Mouse (Mus musculus): Measurements from ENCODE around the gene Tomm22. TPM values are rescaled to one million over a fixed set of nuclear protein-coding genes. Genes with fewer than 3 reads are reported as not detected.

Gene Tomm22
- 217 and 238 TPM in 2 replicates for polyA plus RNA-seq (2016; fragmentation: Nextera tagmentation; extraction: Ambion mirVana)

DNA sequence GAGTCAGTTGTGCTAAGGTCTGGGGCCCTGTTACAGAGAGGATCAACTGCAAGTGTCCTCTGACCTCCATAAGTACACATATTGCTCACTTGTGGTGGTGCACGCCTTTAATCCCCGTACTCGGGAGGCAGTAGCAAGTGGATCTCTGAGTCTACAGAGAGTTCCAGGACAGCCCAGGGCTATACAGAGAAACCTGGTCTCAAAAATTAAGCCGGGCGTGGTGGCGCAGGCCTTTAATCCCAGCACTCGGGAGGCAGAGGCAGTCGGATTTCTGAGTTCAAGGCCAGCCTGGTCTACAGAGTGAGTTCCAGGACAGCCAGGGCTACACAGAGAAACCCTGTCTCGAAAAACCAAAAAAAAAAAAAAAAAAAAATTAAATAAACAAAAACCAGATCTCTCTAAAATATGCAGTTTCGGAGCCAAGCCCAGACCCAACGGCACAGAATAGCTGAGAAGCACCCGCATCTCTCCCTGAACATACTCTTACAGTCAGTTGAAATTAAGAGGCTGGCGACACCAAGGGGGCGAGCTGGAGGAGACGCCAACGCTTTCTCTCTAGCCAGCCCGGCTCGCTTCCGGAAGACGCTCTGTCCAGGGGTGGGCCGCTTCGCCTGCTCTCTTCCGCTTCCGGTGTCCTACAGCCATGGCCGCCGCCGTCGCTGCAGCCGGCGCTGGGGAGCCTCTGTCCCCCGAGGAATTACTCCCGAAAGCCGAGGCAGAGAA is at the start of gene Tomm22:
Gene Tomm22, plus strand, starts transcription at position 613 of the 723 bp plus-strand sequence.
- peaks cover 6% of the 10 kb centered on the region for H3K4me1 ChIP-seq (replicated peaks)
- WGBS, result 22% methylated on average over 33 of the region's 33 CpGs
- H3K9ac ChIP-seq (replicated peaks), result peak within 1 kb of the TSS; percentile 89
- H3K9me3 ChIP-seq, result no peaks in the 10 kb centered on the region
- H3K27me3 ChIP-seq, result no peaks in the 10 kb centered on the region
- ATAC-seq (ENCODE audit: insufficient number of reproducible peaks, insufficient read depth, low FRiP score, low TSS enrichment, low read depth), result peak; percentile 98
- peak within 1 kb of the TSS; percentile 96 for H3K4me3 ChIP-seq (replicated peaks)
- H3K27ac ChIP-seq, result peak within 1 kb of the TSS; percentile 67; the same call in 1 of the 2 replicates
- H3K4me2 ChIP-seq, result peak within 1 kb of the TSS; percentile 67
- H3K36me3 ChIP-seq, result peaks cover 58% of the 10 kb centered on the region

DNA sequence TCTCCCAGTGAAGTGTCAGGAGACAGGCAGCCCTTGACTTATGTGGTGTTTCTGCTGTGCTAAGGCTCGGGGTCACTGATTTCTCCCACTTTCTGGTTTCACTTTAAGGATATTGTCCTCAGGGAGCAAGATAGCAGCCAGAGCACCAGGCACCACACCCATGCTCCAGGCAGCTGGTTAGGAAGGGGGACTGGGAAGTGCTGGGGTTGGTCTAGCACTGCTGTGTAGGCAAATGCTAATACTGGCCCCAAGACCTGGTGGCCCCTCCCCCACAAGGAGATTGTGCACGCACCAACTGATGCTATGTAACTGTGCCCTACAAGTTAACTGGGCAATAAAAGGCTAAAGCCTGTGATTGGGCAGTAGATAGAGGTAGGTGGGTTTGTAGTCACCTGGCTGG is 40.2 kb upstream of the Tomm22 start:
- Histone ChIP-seq H3K27me3 (no peaks in the 10 kb centered on the region), H3K4me3 (replicated peaks) (no peak overlapping the region), H3K4me2 (no peak overlapping the region), H3K36me3 (peaks cover 70% of the 10 kb centered on the region), H3K9ac (replicated peaks) (no peak overlapping the region), H3K4me1 (replicated peaks) (no peaks in the 10 kb centered on the region), H3K27ac (no peak overlapping the region), H3K9me3 (no peaks in the 10 kb centered on the region)
- WGBS, result 48% methylated on average over 2 of the region's 2 CpGs
- no peak for ATAC-seq (ENCODE audit: insufficient number of reproducible peaks, insufficient read depth, low FRiP score, low TSS enrichment, low read depth)

GRCm38 (mm10) chr15:79641135-79641817 is 29.4 kb upstream of the Tomm22 start:
- Histone ChIP-seq H3K4me1 (replicated peaks) (no peaks in the 10 kb centered on the region), H3K36me3 (peaks cover 32% of the 10 kb centered on the region), H3K27ac (no peak overlapping the region), H3K9me3 (no peaks in the 10 kb centered on the region), H3K9ac (replicated peaks) (no peak overlapping the region), H3K4me2 (no peak overlapping the region), H3K27me3 (no peaks in the 10 kb centered on the region), H3K4me3 (replicated peaks) (no peak overlapping the region)
- ATAC-seq (ENCODE audit: insufficient number of reproducible peaks, insufficient read depth, low FRiP score, low TSS enrichment, low read depth), result no peak
- 71% methylated on average over 12 of the region's 12 CpGs for WGBS

GRCm38 (mm10) chr15:79645483-79645882 is 25.2 kb upstream of the Tomm22 start:
- H3K4me2 ChIP-seq, result no peak overlapping the region
- WGBS, result 81% methylated on average over 2 of the region's 2 CpGs

DNA sequence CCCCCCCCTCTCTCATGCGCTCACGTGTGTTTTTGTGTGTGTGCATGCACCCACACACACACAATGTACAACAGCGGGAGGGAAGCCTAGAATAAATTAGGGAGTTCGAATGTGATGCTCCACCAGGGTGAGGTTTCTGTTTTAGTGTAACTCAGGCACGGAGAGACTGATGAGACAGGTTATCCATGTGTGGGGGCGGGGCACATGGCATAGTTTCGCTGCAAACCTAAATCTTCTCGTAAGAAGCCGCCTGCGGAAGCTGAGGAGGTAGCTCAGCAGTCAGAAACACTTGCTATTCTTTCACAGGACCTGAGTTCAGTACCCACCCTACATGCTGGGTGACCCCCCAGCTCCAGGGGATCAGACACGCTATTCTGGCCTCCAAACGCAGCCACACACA is 22.5 kb upstream of the Tomm22 start:
- H3K9ac ChIP-seq (replicated peaks), result 0 out of 2 replicates have a peak overlapping the region, but pooled peaks have one; percentile 12
- no peak for ATAC-seq (ENCODE audit: insufficient number of reproducible peaks, insufficient read depth, low FRiP score, low TSS enrichment, low read depth)
- peaks cover 21% of the 10 kb centered on the region for H3K36me3 ChIP-seq
- H3K4me3 ChIP-seq (replicated peaks), result no peak overlapping the region
- no peaks in the 10 kb centered on the region for H3K27me3 ChIP-seq
- no peaks in the 10 kb centered on the region for H3K9me3 ChIP-seq
- no peak overlapping the region for H3K27ac ChIP-seq
- H3K4me2 ChIP-seq, result no peak overlapping the region
- H3K4me1 ChIP-seq (replicated peaks), result no peaks in the 10 kb centered on the region
- 87% methylated on average over 12 of the region's 12 CpGs for WGBS

More at GRCm38 (mm10) chr15:79645483-79645882, 25.2 kb upstream of the Tomm22 start:
- ATAC-seq (ENCODE audit: insufficient number of reproducible peaks, insufficient read depth, low FRiP score, low TSS enrichment, low read depth), result no peak
- H3K9ac ChIP-seq (replicated peaks), result no peak overlapping the region
- peaks cover 23% of the 10 kb centered on the region for H3K36me3 ChIP-seq
- no peaks in the 10 kb centered on the region for H3K4me1 ChIP-seq (replicated peaks)
- no peak overlapping the region for H3K4me3 ChIP-seq (replicated peaks)
- H3K9me3 ChIP-seq, result no peaks in the 10 kb centered on the region
- no peaks in the 10 kb centered on the region for H3K27me3 ChIP-seq
- no peak overlapping the region for H3K27ac ChIP-seq

DNA sequence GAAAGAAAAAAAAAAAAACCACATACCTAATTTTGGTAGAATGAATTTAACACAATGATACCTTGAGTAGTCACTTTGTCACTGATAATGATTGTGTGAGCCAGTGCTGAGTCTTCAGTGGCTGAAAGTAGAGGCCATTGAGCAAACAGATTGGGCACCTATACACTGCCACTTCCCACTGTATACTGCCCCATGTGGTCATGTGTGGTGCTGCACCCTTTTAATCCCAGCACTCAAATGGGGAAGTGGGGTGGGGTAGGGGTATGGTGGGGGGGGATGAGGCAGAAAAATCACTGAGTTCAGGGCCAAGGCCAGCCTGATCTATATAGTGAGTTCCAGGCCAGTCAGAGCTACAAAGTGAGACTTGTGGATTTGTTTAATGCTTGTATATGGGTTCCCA is 20.1 kb upstream of the Tomm22 start:
- Histone ChIP-seq H3K4me3 (replicated peaks) (no peak overlapping the region), H3K4me1 (replicated peaks) (no peaks in the 10 kb centered on the region), H3K9ac (replicated peaks) (no peak overlapping the region), H3K27me3 (no peaks in the 10 kb centered on the region), H3K36me3 (peaks cover 16% of the 10 kb centered on the region), H3K9me3 (no peaks in the 10 kb centered on the region), H3K27ac (no peak overlapping the region), H3K4me2 (no peak overlapping the region)
- no peak for ATAC-seq (ENCODE audit: insufficient number of reproducible peaks, insufficient read depth, low FRiP score, low TSS enrichment, low read depth)

DNA sequence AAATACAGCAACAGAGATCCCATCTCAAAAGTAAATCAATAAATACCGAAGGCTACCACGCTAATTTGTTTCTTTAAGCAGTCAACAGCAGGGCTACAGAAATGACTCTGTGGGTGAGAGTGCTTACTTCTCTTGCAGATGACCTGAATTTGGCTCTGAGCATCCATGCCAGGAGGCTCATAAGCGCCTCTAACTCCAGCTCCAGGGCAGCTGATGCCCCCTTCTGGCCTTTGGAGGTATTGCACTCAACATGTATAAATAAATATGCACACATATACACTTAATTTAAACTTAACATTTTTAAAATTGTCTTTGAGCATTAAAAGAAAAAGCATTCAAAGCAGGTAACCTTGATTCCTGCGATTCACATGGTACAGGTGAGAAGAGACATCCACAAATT is 19.2 kb upstream of the Tomm22 start:
- H3K4me3 ChIP-seq (replicated peaks), result no peak overlapping the region
- no peaks in the 10 kb centered on the region for H3K27me3 ChIP-seq
- no peaks in the 10 kb centered on the region for H3K9me3 ChIP-seq
- peaks cover 16% of the 10 kb centered on the region for H3K36me3 ChIP-seq
- H3K4me2 ChIP-seq, result no peak overlapping the region
- H3K27ac ChIP-seq, result no peak overlapping the region
- no peak for ATAC-seq (ENCODE audit: insufficient number of reproducible peaks, insufficient read depth, low FRiP score, low TSS enrichment, low read depth)
- H3K9ac ChIP-seq (replicated peaks), result no peak overlapping the region
- 79% methylated on average over 4 of the region's 4 CpGs for WGBS
- no peaks in the 10 kb centered on the region for H3K4me1 ChIP-seq (replicated peaks)

- Histone ChIP-seq H3K27me3 (no peaks in the 10 kb centered on the region), H3K36me3 (peaks cover 3% of the 10 kb centered on the region; the same call in 1 of the 2 replicates)
- WGBS, result 95% methylated on average over 14 of the region's 14 CpGs
Observed at GRCm38 (mm10) chr15:79656451-79656850, 14.2 kb upstream of the Tomm22 start.

GRCm38 (mm10) chr15:79657837-79658530 is 12.7 kb upstream of the Tomm22 start:
- H3K4me2 ChIP-seq, result peak overlapping the region; percentile 91
- peaks cover 17% of the 10 kb centered on the region; the same call in 1 of the 2 replicates for H3K36me3 ChIP-seq
- peaks cover 4% of the 10 kb centered on the region; the same call in 1 of the 2 replicates for H3K9me3 ChIP-seq
- no peaks in the 10 kb centered on the region for H3K27me3 ChIP-seq
- ATAC-seq (ENCODE audit: insufficient number of reproducible peaks, insufficient read depth, low FRiP score, low TSS enrichment, low read depth), result no peak
- WGBS, result 5% methylated on average over 16 of the region's 16 CpGs
- peaks cover 6% of the 10 kb centered on the region for H3K4me1 ChIP-seq (replicated peaks)
- H3K4me3 ChIP-seq (replicated peaks), result peak overlapping the region; percentile 75
- peak overlapping the region; percentile 94 for H3K27ac ChIP-seq
- peak overlapping the region; percentile 76 for H3K9ac ChIP-seq (replicated peaks)

More at GRCm38 (mm10) chr15:79656451-79656850, 14.2 kb upstream of the Tomm22 start:
- H3K4me3 ChIP-seq (replicated peaks), result no peak overlapping the region
- H3K4me2 ChIP-seq, result no peak overlapping the region
- 0 out of 2 replicates have a peak, but pooled peaks cover 2% of the 10 kb centered on the region for H3K9me3 ChIP-seq
- H3K27ac ChIP-seq, result no peak overlapping the region
- no peak for ATAC-seq (ENCODE audit: insufficient number of reproducible peaks, insufficient read depth, low FRiP score, low TSS enrichment, low read depth)
- peaks cover 6% of the 10 kb centered on the region for H3K4me1 ChIP-seq (replicated peaks)
- no peak overlapping the region for H3K9ac ChIP-seq (replicated peaks)

DNA sequence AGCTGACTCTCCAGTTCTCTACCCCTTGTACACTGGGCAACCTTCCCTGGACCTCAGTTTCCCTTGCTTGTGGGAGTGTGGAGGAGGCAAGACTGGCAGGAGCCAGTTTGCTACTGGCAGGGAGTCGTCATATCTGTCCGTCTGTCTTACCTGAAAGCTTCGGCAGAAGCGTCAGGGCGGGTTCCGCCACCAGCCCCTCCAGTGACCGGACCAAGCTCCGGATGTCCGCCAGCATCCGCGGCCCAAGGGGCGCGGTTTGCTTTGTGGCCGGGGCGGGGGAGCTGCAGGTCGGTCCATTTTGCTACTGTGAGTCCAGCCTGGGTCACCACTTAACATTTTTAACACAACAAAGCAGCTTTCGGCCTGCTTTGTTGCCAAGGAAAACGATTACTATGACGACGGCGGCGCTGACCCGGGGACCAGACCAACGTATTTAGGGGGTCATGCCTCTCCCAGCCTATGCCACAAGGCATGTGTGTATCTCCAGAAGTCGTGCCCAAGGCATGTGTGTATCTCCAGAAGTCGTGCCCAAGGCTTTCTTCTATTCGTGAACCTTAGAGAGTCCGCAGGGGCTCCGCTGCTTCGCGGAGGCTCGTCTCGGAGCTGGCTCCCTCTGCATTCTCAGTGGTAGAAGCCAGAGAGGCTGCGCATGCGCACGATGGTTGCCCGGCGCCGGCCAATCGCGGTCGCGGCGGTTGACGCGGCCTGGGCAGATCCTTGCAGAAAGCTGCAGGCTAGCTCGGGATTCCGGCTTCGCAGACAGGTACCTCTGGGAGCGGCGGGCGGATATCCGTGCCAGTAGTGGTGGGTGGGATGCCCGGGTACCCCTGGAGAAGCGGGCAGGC is 11.9 kb upstream of the Tomm22 start, which contains the start of the genes Fam227a and Cby1:
Gene Fam227a, minus strand, starts transcription at position 426 of the 845 bp plus-strand sequence.
Gene Cby1, plus strand, starts transcription at position 669 of the 845 bp plus-strand sequence.
- Histone ChIP-seq H3K4me3 (replicated peaks) (peak within 1 kb of the TSS; percentile 75), H3K27ac (peak within 1 kb of the TSS; percentile 94), H3K36me3 (peaks cover 21% of the 10 kb centered on the region; the same call in 1 of the 2 replicates), H3K9me3 (peaks cover 4% of the 10 kb centered on the region; the same call in 1 of the 2 replicates), H3K27me3 (no peaks in the 10 kb centered on the region), H3K4me2 (peak within 1 kb of the TSS; percentile 91), H3K4me1 (replicated peaks) (peaks cover 6% of the 10 kb centered on the region), H3K9ac (replicated peaks) (peak within 1 kb of the TSS; percentile 76)
- ATAC-seq (ENCODE audit: insufficient number of reproducible peaks, insufficient read depth, low FRiP score, low TSS enrichment, low read depth), result peak; percentile 73
- WGBS, result under 1% methylated on average over 55 of the region's 55 CpGs

Data from limb, embryonic 12.5 days (tissue).